Mouse (Mus musculus) midbrain, postnatal 0 days (tissue): ENCODE data around the gene Furin. TPM values are rescaled to one million over a fixed set of nuclear protein-coding genes. Genes with fewer than 3 reads are reported as not detected.

Experiments used
- ATAC-seq: fragments of 200-750 bp; cut with Nextera tagmentation; 2 replicates; pipeline ENCODE4 v1.8.0; 2017; ENCODE audit warnings: moderate number of reproducible peaks, mild to moderate bottlenecking, moderate TSS enrichment, moderate library complexity; ENCODE audit not compliant: low FRiP score
- DNase-seq: peaks from one replicate; pipeline ENCODE4 v3.0.0-alpha.2; 2015; ENCODE audit warnings: low spot score
- H3K27ac ChIP-seq: fragments of 300-500 bp; sonication (generic); 2 replicates; pipeline ENCODE4 v1.5.1; 2014; ENCODE audit warnings: low read depth, mild to moderate bottlenecking, low read length, mixed read lengths
- H3K27me3 ChIP-seq: fragments of 300-500 bp; sonication (generic); 2 replicates; pipeline ENCODE4 v1.6.1; 2014; ENCODE audit warnings: low read length, control low read depth, mixed read lengths; ENCODE audit not compliant: insufficient read depth
- H3K36me3 ChIP-seq: fragments of 300-500 bp; sonication (generic); 2 replicates; pipeline ENCODE4 v1.6.1; 2014; ENCODE audit warnings: low read length, control low read depth, mixed read lengths; ENCODE audit not compliant: insufficient read depth
- H3K4me1 ChIP-seq: fragments of 300-500 bp; sonication (generic); 2 replicates; pipeline ENCODE4 v1.6.1; 2014; ENCODE audit warnings: mild to moderate bottlenecking, control low read depth, antibody characterized with exemption, low read length, mixed read lengths; ENCODE audit not compliant: insufficient read depth
- H3K4me2 ChIP-seq: fragments of 300-500 bp; sonication (generic); 2 replicates; pipeline ENCODE4 v1.6.1; 2014; ENCODE audit warnings: low read depth, mild to moderate bottlenecking, low read length, mixed read lengths; ENCODE audit not compliant: poor library complexity, severe bottlenecking
- H3K4me3 ChIP-seq: fragments of 300-500 bp; sonication (generic); 2 replicates; pipeline ENCODE4 v1.5.1; 2014; ENCODE audit warnings: low read depth, mild to moderate bottlenecking, low read length, moderate library complexity
- H3K9ac ChIP-seq: fragments of 300-500 bp; sonication (generic); replicated peaks from 2 replicates; pipeline ENCODE4 v1.6.1; 2014; ENCODE audit warnings: mild to moderate bottlenecking, low read length, moderate library complexity, mixed read lengths; ENCODE audit not compliant: poor library complexity, severe bottlenecking
- H3K9me3 ChIP-seq: fragments of 300-500 bp; sonication (generic); 2 replicates; pipeline ENCODE4 v1.6.1; 2016; ENCODE audit warnings: low read length, control low read depth
- CTCF ChIP-seq: IDR thresholded peaks from 2 replicates; pipeline ENCODE4 v1.5.1; 2016; ENCODE audit warnings: antibody characterized with exemption, mild to moderate bottlenecking
- WGBS: fragments of 180-500 bp; shearing (Covaris S2); extraction: QIAGEN DNeasy Blood & Tissue Kit; methylation state at CpG from one replicate; pipeline ENCODE4 v1.1.7; 2014; 5-methylcytosine and 5-hydroxymethylcytosine counted together
- polyA plus RNA-seq: library from polyadenylated mRNA; unstranded; fragments of >200 nt; fragmentation: Nextera tagmentation; extraction: Ambion mirVana; gene quantifications from 2 replicates; pipeline ENCODE4 v1.2.1, GENCODE M21; 2015
- total RNA-seq: library from RNA; depleted of rRNA; stranded (reverse); fragments of >200 nt; gene quantifications from 2 replicates; pipeline ENCODE4 v1.2.3, GENCODE M21; 2014

The Furin gene
- total and polyA plus RNA-seq, 2 experiments from 2014 or later, result 6.0 to 16.6 TPM

GRCm38 (mm10) chr7:80450354-80450753 is 45.1 kb upstream of the Furin start:
- 81% methylated on average over 4 of the region's 4 CpGs for WGBS
- no peak for TF ChIP-seq CTCF

GRCm38 (mm10) chr7:80449620-80450091 is 44.4 kb upstream of the Furin start:
- no peak overlapping the region for H3K4me2 ChIP-seq
- H3K36me3 ChIP-seq, result peaks cover 4% of the 10 kb centered on the region
- no peaks in the 10 kb centered on the region for H3K9me3 ChIP-seq
- H3K9ac ChIP-seq, result no peak overlapping the region
- ATAC-seq (no peak), DNase-seq (no peak)
- H3K27me3 ChIP-seq, result no peaks in the 10 kb centered on the region
- WGBS, result 75% methylated on average over 6 of the region's 6 CpGs
- H3K4me3 ChIP-seq, result no peak overlapping the region
- no peak overlapping the region for H3K27ac ChIP-seq
- TF ChIP-seq CTCF, result no peak
- H3K4me1 ChIP-seq, result no peaks in the 10 kb centered on the region

More at GRCm38 (mm10) chr7:80450354-80450753, 45.1 kb upstream of the Furin start:
- ATAC-seq, result no peak
- Histone ChIP-seq H3K36me3 (peaks cover 4% of the 10 kb centered on the region), H3K9me3 (no peaks in the 10 kb centered on the region), H3K27me3 (no peaks in the 10 kb centered on the region), H3K4me2 (no peak overlapping the region), H3K9ac (no peak overlapping the region), H3K27ac (no peak overlapping the region), H3K4me1 (no peaks in the 10 kb centered on the region), H3K4me3 (no peak overlapping the region)
- DNase-seq, result no peak

- H3K4me1 ChIP-seq, result no peaks in the 10 kb centered on the region
These were observed 42.1 kb upstream of the Furin start for GRCm38 (mm10) chr7:80447336-80447735.

GRCm38 (mm10) chr7:80446221-80446878 is 41.1 kb upstream of the Furin start:
- no peaks in the 10 kb centered on the region for H3K36me3 ChIP-seq
- no peak overlapping the region for H3K27ac ChIP-seq
- no peak for ATAC-seq
- 84% methylated on average over 7 of the region's 7 CpGs for WGBS
- TF ChIP-seq CTCF, result no peak
- no peaks in the 10 kb centered on the region for H3K4me1 ChIP-seq
- no peaks in the 10 kb centered on the region for H3K9me3 ChIP-seq
- no peaks in the 10 kb centered on the region for H3K27me3 ChIP-seq
- H3K4me3 ChIP-seq, result no peak overlapping the region
- H3K9ac ChIP-seq, result no peak overlapping the region
- no peak overlapping the region for H3K4me2 ChIP-seq
- DNase-seq, result no peak

More at GRCm38 (mm10) chr7:80447336-80447735, 42.1 kb upstream of the Furin start:
- H3K4me3 ChIP-seq, result no peak overlapping the region
- no peak for DNase-seq
- H3K9ac ChIP-seq, result no peak overlapping the region
- no peak overlapping the region for H3K4me2 ChIP-seq
- H3K9me3 ChIP-seq, result no peaks in the 10 kb centered on the region
- TF ChIP-seq CTCF, result no peak
- no peak for ATAC-seq
- WGBS, result 96% methylated on average over 8 of the region's 8 CpGs
- no peaks in the 10 kb centered on the region for H3K27me3 ChIP-seq
- H3K27ac ChIP-seq, result no peak overlapping the region
- peaks cover 4% of the 10 kb centered on the region; the same call in 1 of the 2 replicates for H3K36me3 ChIP-seq

- H3K4me2 ChIP-seq, result no peak overlapping the region
- ATAC-seq, result no peak
- no peak for TF ChIP-seq CTCF
- no peaks in the 10 kb centered on the region for H3K9me3 ChIP-seq
- H3K9ac ChIP-seq, result no peak overlapping the region
- H3K4me3 ChIP-seq, result no peak overlapping the region
- H3K27ac ChIP-seq, result no peak overlapping the region
- no peaks in the 10 kb centered on the region for H3K4me1 ChIP-seq
- no peak for DNase-seq
- H3K36me3 ChIP-seq, result no peaks in the 10 kb centered on the region
- H3K27me3 ChIP-seq, result no peaks in the 10 kb centered on the region
- 63% methylated on average over 6 of the region's 6 CpGs for WGBS
These were observed 40.3 kb upstream of the Furin start for GRCm38 (mm10) chr7:80445492-80445891.

GRCm38 (mm10) chr7:80444401-80445249 is 39.4 kb upstream of the Furin start:
- no peaks in the 10 kb centered on the region for H3K4me1 ChIP-seq
- ATAC-seq (no peak), DNase-seq (no peak)
- TF ChIP-seq CTCF, result no peak
- H3K9ac ChIP-seq, result no peak overlapping the region
- 69% methylated on average over 17 of the region's 17 CpGs for WGBS
- H3K4me3 ChIP-seq, result no peak overlapping the region
- H3K27me3 ChIP-seq, result no peaks in the 10 kb centered on the region
- no peak overlapping the region for H3K27ac ChIP-seq
- no peak overlapping the region for H3K4me2 ChIP-seq
- H3K9me3 ChIP-seq, result no peaks in the 10 kb centered on the region
- H3K36me3 ChIP-seq, result no peaks in the 10 kb centered on the region
